Mouse (Mus musculus): ENCODE data around the gene Rusc2. TPM values are rescaled to one million over a fixed set of nuclear protein-coding genes. Genes with fewer than 3 reads are reported as not detected.

Gene Rusc2
- total RNA-seq, 1 experiment from 2014 or later: 38.6 TPM

DNA sequence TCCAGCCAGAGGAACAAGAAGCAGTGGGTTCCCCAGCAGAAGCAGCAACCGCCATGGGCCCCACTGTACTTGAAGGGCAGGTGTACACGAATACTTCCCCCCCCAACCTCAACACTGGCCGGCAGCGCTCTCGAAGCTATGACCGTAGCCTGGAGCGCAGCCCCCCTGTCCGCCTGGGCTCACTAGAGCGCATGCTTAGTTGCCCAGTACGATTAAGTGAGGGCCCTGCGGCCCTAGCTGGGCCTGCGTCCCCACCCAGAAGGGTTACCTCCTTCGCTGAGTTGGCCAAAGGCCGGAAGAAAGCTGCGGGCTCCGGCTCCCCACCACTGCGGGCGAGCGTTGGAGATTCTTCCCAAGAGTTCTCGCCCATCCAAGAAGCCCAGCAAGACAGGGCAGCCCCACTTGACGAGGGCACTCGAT is 34.3 kb downstream of the Rusc2 start:
- DNase-seq: no peak

DNA sequence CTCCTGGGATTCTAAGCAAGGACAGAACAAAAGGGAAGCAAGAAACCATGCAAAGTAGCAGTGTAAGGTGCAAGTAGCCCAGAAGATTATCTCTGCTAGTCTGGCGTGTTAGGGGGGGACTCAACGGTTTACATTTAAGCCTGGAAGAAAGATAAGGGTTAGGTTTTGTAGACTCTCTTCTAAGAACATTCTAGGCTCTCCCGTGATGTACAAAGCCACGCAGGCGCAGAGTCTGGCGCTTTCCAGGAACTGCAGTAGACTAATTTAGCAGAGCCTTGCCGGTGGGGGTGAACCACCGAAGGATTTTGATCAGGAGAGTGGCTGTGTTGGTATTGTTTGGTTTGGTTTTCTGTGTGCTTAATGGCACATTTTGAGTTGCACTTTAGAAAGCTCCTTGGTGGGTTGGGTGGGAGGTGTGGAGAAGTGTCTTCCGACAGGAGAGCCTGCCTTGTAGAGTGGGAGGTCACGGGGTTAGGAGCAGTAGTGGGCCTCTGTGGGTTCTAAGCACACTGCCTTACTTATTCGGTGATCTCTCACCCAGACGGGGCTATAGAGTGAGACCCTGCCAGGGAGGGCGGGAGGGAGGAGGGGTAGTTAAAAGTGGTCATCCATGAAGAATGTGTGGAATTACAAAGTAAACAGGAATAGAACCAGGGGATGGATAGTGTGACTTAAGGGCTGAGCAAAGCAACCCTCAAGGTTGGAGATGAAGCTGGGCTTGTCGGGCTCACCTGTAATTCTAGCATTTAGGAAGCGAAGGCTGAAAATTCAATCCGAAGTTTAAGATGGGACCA is 35.7 kb downstream of the Rusc2 start:
- DNase-seq: no peak

DNA sequence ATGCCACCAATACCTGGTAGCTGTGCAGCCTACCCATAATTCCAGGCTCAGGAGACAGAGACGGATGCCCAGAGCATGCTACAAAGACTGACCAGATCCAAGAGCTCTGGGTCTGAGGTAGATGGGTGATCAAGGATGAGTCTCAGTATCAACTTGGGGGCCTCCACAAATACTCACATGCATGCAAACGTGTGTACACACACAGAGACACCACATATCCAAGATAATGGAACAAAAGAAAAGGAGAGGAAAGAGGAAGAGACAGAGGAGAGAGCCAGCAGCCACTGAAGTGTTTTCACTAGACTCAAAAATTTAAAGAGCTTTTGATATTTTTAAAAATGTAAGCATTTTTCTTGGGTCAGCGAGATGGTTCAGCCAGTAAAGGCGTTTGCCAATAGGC is 36.7 kb downstream of the Rusc2 start:
- no peak for DNase-seq

GRCm38 (mm10) chr4:43418973-43419656 is 37.3 kb downstream of the Rusc2 start:
- peak; percentile 53 for DNase-seq

GRCm38 (mm10) chr4:43419801-43420281 is 38.1 kb downstream of the Rusc2 start:
- DNase-seq: no peak

- peak; percentile 74 for DNase-seq
These were observed 38.5 kb downstream of the Rusc2 start for GRCm38 (mm10) chr4:43420305-43420704.

GRCm38 (mm10) chr4:43421632-43422240 is 40.0 kb downstream of the Rusc2 start:
- no peak for DNase-seq

- no peak for DNase-seq
These were observed 41.6 kb downstream of the Rusc2 start for GRCm38 (mm10) chr4:43423267-43423934.

- DNase-seq: no peak
These were observed 42.3 kb downstream of the Rusc2 start for GRCm38 (mm10) chr4:43424072-43424471.

DNA sequence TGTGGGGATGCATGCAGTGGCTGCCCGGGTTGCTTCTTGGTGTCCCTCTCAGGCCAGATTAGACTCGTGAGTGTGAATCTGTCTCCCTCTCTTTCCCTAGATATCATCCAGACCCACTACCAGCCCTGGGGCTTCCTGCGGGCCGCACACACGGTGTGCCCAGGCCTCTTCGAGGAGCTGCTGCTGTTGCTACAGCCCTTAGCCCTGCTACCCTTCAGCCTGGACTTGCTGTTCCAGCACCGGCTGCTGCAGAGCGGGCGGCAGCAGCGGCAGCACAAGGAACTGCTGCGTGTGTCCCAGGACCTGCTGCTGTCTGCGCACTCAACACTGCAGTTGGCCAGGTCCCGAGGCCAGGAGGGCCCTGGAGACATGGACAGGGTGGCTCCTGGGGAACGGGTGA is 43.4 kb downstream of the Rusc2 start:
- no peak for DNase-seq

DNA sequence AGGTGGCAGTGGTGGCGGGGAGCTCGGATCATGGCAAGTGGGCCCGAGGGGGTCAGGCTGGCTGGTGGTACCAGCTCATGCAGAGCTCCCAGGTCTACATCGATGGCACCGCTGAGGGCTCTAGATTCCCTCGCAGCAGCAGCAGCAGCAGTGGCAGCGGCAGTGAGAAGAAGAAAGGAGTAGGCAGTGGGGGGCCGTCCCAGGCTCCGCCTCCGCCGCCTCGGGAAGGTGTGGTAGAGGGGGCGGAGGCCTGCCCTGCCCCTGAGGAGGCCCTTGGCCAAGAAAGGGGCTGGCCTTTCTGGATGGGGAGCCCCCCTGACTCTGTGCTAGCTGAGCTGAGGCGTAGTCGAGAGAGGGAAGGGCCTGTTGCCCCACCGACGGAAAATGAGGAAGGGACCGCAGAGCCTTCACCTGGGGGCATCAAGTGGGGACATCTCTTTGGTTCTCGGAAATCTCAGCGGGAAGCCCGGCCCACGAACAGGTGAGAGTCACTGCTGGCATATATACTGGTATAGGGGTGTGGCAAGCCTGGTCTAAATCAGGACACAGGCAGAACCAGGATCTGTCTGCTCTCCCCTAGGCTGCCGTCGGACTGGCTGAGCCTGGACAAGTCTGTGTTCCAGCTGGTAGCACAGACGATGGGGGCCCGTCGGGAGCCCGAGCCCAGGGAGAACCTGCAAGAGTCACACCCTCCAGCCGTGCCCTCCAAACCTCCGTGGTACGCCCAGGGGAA is 44.0 kb downstream of the Rusc2 start:
- DNase-seq: no peak

- no peak for DNase-seq
These were observed 44.7 kb downstream of the Rusc2 start for GRCm38 (mm10) chr4:43426487-43426886.

DNA sequence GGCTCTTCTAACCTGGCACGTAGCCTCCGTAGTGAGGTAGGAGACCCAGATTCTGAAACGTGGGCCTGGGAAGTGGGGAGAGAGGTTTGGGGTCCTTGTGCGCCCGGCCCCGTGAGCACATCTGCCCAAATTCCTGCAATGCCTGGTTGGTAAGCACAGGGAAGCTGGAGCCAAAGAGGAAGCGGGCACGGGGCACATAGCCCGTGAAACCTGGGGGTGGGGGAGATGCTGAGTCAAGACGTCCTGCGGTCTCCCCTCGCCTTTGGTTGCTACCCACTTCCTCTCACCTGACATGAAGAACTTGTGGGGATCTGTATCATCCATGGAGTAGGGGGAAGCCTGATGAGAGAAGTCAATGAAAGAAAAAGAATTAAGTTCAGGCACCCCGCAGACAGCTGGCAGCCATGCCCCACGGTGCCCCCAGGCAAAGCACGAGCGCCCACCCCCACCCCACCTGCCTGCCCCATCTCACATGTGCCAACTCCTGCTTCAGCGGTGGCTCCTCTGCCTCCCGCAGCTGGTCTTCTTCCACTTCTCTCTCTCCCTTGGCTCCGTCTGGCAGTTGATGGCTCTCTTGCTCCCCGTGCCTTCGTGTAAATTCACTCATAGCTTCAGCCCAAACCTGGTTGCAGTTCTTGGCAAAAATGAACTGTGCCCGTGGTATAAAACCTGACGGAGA is 45.9 kb downstream of the Rusc2 start:
- DNase-seq: no peak

- DNase-seq: no peak
These were observed 46.5 kb downstream of the Rusc2 start for GRCm38 (mm10) chr4:43428180-43428861.

- DNase-seq: no peak
These were observed 47.2 kb downstream of the Rusc2 start, which contains the start of gene Fam166b for GRCm38 (mm10) chr4:43428946-43429345. Gene Fam166b (minus strand): TSS chr4:43429134.

GRCm38 (mm10) chr4:43431690-43432089 is 49.9 kb downstream of the Rusc2 start:
- DNase-seq: peak; percentile 81

DNA sequence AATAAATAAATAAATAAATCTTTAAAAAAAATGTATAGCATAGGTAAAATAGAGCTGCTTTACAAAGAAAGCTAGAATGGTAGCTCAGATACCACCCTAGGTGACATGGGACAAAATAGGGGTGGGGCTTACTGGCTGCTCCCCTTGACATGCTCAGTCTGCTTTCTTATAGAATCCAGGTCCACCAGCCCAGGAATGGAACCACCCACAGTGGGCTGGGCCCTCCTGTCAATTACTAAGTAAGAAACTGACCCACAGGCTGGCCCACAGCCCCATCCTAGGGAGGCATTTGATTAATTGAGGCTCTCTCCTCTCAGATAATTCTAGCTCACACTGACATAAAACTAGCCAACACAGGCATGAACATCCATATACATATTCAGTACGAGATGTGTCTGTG is 51.1 kb downstream of the Rusc2 start:
- DNase-seq: no peak

GRCm38 (mm10) chr4:43441639-43442038 is 59.9 kb downstream of the Rusc2 start, which contains the start of gene Tesk1:
Gene Tesk1 (plus strand): TSS chr4:43441939.
- no peak for DNase-seq

DNA sequence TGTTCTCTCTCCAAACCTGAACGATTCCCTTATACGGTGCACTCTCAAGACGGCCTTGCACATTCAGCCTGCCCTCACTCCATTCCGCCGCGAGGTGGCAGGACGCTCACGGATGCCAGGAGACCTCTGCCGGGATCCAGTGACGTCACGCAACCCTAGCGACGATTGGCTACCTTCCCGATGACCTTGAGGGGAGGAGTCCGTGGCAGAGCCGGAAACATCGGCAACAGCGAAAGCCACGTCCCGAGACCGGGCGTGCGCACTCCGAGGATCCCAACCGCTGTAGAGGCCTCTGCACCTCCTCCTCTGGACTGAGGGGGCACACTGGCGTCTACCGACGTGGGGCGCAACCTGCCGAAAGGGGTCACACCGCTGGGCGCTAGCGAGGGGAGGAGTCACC is 60.3 kb downstream of the Rusc2 start:
- DNase-seq: peak; percentile 99
